Mouse (Mus musculus) lung, postnatal 10 days (tissue): ENCODE data around the gene Slc28a3.

Experiments
- DNase-seq: peaks from one replicate; pipeline ENCODE4 v3.0.0; 2021

Gene Slc28a3

GRCm38 (mm10) chr13:58520580-58521330, 89.9 kb downstream of the Slc28a3 start:
- DNase-seq = no peak

GRCm38 (mm10) chr13:58520028-58520427, 90.6 kb downstream of the Slc28a3 start:
- no peak for DNase-seq

GRCm38 (mm10) chr13:58516277-58516676, 94.4 kb downstream of the Slc28a3 start:
- no peak for DNase-seq

GRCm38 (mm10) chr13:58515635-58516034, 95.0 kb downstream of the Slc28a3 start:
- DNase-seq = no peak

GRCm38 (mm10) chr13:58514147-58514727, 96.4 kb downstream of the Slc28a3 start:
- peak; percentile 32 for DNase-seq

GRCm38 (mm10) chr13:58511926-58512325, 98.8 kb downstream of the Slc28a3 start:
- no peak for DNase-seq

- DNase-seq = no peak
Observed at GRCm38 (mm10) chr13:58511248-58511647, 99.4 kb downstream of the Slc28a3 start.

- DNase-seq = no peak
Observed at GRCm38 (mm10) chr13:58509241-58509640, 101.4 kb downstream of the Slc28a3 start.

GRCm38 (mm10) chr13:58503610-58504009, 107.1 kb downstream of the Slc28a3 start:
- DNase-seq = peak; percentile 13

- no peak for DNase-seq
Observed at GRCm38 (mm10) chr13:58497809-58498208, 112.9 kb downstream of the Slc28a3 start.
